Mouse (Mus musculus): ENCODE measurements around the gene Etv4. TPM values are rescaled to one million over a fixed set of nuclear protein-coding genes. Genes with fewer than 3 reads are reported as not detected.

The Etv4 gene
- polyA plus RNA-seq, 1 experiment from 2014 or later = 8.8 TPM

DNA sequence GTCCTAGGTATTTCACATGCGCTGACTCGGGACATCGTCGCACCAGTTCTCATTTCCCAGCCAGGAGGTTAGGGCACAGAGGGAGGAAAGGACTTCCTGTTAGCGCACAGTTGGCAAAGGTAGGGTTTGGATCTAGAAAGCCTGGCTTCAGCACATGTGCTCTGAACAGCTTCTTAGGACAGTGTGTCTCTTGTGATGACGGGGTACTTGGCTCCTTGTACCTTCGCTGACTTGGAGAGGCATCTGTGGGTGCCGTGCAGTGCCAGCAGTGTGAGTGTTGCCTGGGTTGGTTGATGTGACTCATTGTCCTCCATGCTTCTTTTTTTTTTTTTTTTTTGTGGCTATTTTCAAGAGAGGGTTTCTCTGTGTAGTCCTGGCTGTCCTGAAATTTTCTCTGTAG, 28.6 kb downstream of the Etv4 start:
- H3K4me3 ChIP-seq = no peak overlapping the region

DNA sequence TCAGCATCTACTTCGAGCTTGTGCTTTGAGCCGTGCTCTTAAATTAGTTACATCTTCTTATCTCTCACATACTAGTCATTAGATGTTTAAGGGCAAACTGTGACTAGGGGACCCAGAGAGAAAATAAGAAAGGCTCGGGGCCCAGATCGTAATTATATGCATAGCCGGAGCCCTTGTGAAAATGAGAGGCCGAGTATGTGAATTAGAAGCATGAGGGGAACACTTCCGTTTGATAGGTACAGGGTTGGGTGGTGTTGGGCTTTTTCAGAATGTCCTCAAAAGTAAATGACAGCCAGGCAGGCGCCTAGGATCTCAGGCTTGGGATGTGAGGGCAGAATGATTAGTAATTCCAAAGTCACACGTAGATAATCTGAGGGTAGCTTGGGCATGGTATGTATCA, 51.6 kb downstream of the Etv4 start:
- peaks cover 17% of the 10 kb centered on the region for H3K4me1 ChIP-seq (replicated peaks)
- no peaks in the 10 kb centered on the region for H3K9me3 ChIP-seq
- DNase-seq (ENCODE audit: low spot score) = no peak
- H3K27me3 ChIP-seq (ENCODE audit: insufficient read depth, poor library complexity, severe bottlenecking) = no peaks in the 10 kb centered on the region
- H3K27ac ChIP-seq = peak overlapping the region; percentile 84
- peak overlapping the region; percentile 74 for H3K4me3 ChIP-seq
- 38% methylated on average over 9 of the region's 9 CpGs for WGBS
- H3K36me3 ChIP-seq = peaks cover 42% of the 10 kb centered on the region

More for the DNA sequence above, 28.6 kb downstream of the Etv4 start:
- Histone ChIP-seq H3K36me3 (peaks cover 98% of the 10 kb centered on the region), H3K27me3 (ENCODE audit: insufficient read depth, poor library complexity, severe bottlenecking) (no peaks in the 10 kb centered on the region), H3K27ac (no peak overlapping the region), H3K4me1 (replicated peaks) (no peaks in the 10 kb centered on the region), H3K9me3 (no peaks in the 10 kb centered on the region)
- DNase-seq (ENCODE audit: low spot score) = no peak
- 96% methylated on average over 8 of the region's 8 CpGs for WGBS

DNA sequence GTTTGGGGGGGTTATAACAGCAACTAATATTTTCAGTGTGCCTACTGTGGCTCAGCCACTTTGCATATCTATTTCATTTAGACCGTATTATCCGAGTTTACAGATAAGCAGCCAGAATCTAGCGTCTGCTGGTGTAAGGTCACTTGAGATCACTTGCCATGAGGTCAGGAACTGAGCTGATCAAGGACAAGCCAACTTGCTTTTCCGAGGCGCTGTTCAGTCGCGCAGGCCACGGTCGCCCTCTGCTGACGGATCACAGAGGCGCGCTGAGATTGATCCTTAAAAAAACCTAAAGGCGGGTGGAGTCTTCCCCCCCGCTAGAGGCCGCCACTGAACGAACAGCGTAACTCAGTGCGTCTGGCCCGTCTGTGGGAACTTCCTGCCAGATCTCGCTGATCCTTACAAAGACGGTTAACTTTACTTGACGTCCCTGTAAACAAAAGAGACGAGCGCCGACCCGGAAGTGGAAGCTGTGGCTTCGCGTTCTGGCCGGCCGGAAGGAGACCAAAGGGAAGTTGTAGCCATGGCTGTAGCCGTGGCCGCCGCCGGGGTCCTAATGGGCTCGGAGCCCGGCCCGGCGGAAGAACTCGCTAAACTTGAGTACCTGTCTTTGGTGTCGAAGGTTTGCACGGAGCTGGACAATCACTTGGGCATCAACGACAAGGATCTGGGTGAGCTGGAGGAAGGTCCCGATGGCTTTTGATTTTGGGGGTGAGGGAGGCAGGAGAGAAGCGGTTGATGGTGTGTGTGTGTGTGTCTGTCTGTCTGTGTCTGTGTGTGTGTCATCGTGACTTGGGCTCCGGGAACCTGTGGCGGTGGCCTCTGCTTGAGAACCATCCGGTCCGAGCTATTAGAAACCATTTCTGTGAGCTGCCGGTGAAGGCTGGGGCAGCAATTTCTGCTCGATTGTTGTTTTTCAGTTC, 52.4 kb downstream of the Etv4 start, which contains the start of gene Dhx8:
Dhx8 (plus strand) TSS at position 402 of the 923 bp plus-strand sequence.
- Histone ChIP-seq H3K4me1 (replicated peaks) (peaks cover 17% of the 10 kb centered on the region), H3K27ac (peak within 1 kb of the TSS; percentile 84), H3K9me3 (no peaks in the 10 kb centered on the region), H3K27me3 (ENCODE audit: insufficient read depth, poor library complexity, severe bottlenecking) (no peaks in the 10 kb centered on the region), H3K4me3 (peak within 1 kb of the TSS; percentile 74), H3K36me3 (peaks cover 34% of the 10 kb centered on the region)
- under 1% methylated on average over 51 of the region's 51 CpGs for WGBS
- DNase-seq (ENCODE audit: low spot score) = peak; percentile 98

GRCm38 (mm10) chr11:101729308-101729707, 55.9 kb downstream of the Etv4 start:
- no peaks in the 10 kb centered on the region for H3K27me3 ChIP-seq (ENCODE audit: insufficient read depth, poor library complexity, severe bottlenecking)
- DNase-seq (ENCODE audit: low spot score) = no peak
- no peak overlapping the region for H3K4me3 ChIP-seq
- peaks cover 24% of the 10 kb centered on the region for H3K4me1 ChIP-seq (replicated peaks)
- WGBS = 75% methylated on average over 3 of the region's 3 CpGs
- no peak overlapping the region for H3K27ac ChIP-seq
- peaks cover under 1% of the 10 kb centered on the region; the same call in 1 of the 2 replicates for H3K36me3 ChIP-seq
- no peaks in the 10 kb centered on the region for H3K9me3 ChIP-seq

DNA sequence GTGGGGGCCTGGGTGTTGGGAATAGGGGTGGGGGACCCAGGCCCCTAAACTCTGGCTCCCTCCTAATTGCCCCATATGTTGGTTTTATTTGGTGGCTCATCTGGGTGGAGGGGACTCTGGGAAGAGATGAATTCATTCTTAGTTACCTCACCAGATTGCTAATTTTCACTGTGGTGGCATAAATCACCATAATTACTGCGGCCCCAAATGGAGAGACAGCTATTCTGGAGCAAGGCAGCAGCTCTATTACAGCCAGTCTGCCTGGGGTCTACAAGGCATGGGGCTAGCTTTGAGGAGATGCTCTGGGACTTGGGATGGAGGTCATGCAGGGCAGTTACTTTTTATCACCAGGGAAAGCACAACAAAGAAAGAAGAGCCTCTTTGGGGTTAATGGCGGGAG, 58.4 kb downstream of the Etv4 start:
- Histone ChIP-seq H3K4me1 (replicated peaks) (peaks cover 8% of the 10 kb centered on the region), H3K4me3 (no peak overlapping the region), H3K36me3 (no peaks in the 10 kb centered on the region), H3K27me3 (ENCODE audit: insufficient read depth, poor library complexity, severe bottlenecking) (no peaks in the 10 kb centered on the region), H3K9me3 (no peaks in the 10 kb centered on the region), H3K27ac (peak overlapping the region; percentile 67; the same call in 1 of the 2 replicates)
- 43% methylated on average over 2 of the region's 2 CpGs for WGBS
- DNase-seq (ENCODE audit: low spot score) = no peak

DNA sequence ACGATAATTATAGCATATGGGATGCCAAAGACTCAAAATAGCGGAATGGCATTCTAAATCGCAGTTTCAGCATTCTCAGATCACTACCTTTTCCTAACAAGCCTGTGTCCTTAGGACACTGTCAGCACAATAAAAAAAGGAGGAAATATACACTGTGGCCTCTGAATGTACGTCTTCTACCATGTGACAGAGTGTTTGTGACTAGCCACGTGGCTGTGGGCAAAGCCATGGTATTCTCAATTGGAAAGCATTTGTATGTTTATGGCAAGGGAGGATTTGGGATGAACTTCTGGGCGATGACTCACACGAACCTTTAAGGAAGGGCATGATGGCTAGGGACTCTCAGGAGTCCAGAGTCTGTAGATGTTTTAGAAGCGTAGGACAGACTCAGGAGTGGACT, 60.1 kb downstream of the Etv4 start:
- no peak overlapping the region for H3K4me3 ChIP-seq

DNA sequence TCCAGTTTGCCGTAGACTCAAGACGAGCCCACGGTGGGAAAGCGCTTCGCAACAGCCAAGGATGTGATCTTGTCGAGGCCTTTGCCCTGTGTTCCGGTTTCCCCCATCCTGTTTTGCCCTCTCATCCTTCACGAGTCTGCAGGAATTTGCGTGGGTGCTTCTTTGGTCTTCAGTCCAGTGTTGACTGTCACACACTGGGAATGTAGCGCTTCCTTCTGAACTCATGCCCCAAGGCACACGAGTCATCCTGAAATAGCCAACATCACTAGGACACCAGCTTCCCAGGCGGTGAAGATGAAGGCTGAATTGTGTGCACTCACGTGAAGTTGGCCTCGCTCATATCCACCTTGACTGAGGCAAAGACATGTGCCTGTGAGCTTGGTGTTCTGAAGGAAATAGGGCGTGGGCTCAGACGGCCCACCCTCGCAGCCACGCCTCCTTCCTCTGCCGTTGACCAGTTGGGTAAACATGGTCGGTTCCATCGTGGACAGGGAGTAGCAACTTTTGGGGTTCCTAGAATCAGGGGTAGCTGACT, 65.1 kb downstream of the Etv4 start:
- DNase-seq (ENCODE audit: low spot score) = no peak
- no peaks in the 10 kb centered on the region for H3K27me3 ChIP-seq (ENCODE audit: insufficient read depth, poor library complexity, severe bottlenecking)
- H3K27ac ChIP-seq = no peak overlapping the region
- no peaks in the 10 kb centered on the region for H3K36me3 ChIP-seq
- 86% methylated on average over 21 of the region's 21 CpGs for WGBS
- H3K4me3 ChIP-seq = no peak overlapping the region
- no peaks in the 10 kb centered on the region for H3K9me3 ChIP-seq
- H3K4me1 ChIP-seq (replicated peaks) = peaks cover 6% of the 10 kb centered on the region; the same call in 1 of the 2 replicates

More for the DNA sequence above, 60.1 kb downstream of the Etv4 start:
- no peak overlapping the region for H3K27ac ChIP-seq
- peaks cover 8% of the 10 kb centered on the region for H3K4me1 ChIP-seq (replicated peaks)
- no peaks in the 10 kb centered on the region for H3K9me3 ChIP-seq
- DNase-seq (ENCODE audit: low spot score) = no peak
- no peaks in the 10 kb centered on the region for H3K36me3 ChIP-seq
- H3K27me3 ChIP-seq (ENCODE audit: insufficient read depth, poor library complexity, severe bottlenecking) = no peaks in the 10 kb centered on the region
- WGBS = 89% methylated on average over 8 of the region's 8 CpGs

Other genes starting within 250 kb of the Etv4 start
- gene Brca1, start 233.4 kb downstream of the Etv4 start, polyA plus RNA-seq (2016; fragmentation: Nextera tagmentation; extraction: Ambion mirVana) = 16.1 and 25.3 TPM in 2 replicates
- gene Nbr1, start 233.2 kb downstream of the Etv4 start, polyA plus RNA-seq (2016; fragmentation: Nextera tagmentation; extraction: Ambion mirVana) = 71.0 and 81.8 TPM in 2 replicates
- 1.7 and 4.3 TPM in 2 replicates for gene Tmem106a, start 203.1 kb downstream of the Etv4 start, polyA plus RNA-seq (2016; fragmentation: Nextera tagmentation; extraction: Ambion mirVana)
- gene Gm11634, start 186.1 kb downstream of the Etv4 start, polyA plus RNA-seq (2016; fragmentation: Nextera tagmentation; extraction: Ambion mirVana) = not detected in 2 replicates
- gene Rdm1, start 158.2 kb downstream of the Etv4 start, polyA plus RNA-seq (2016; fragmentation: Nextera tagmentation; extraction: Ambion mirVana) = 34.2 and 39.4 TPM in 2 replicates
- gene Arl4d, start 119.8 kb downstream of the Etv4 start, polyA plus RNA-seq (2016; fragmentation: Nextera tagmentation; extraction: Ambion mirVana) = 7.9 and 9.4 TPM in 2 replicates
- 37.1 and 42.2 TPM in 2 replicates for gene Dhx8, start 52.5 kb downstream of the Etv4 start, polyA plus RNA-seq (2016; fragmentation: Nextera tagmentation; extraction: Ambion mirVana)
- 0.81 and 1.6 TPM in 2 replicates for gene Meox1, start 109.0 kb upstream of the Etv4 start, polyA plus RNA-seq (2016; fragmentation: Nextera tagmentation; extraction: Ambion mirVana)
- 1.1 and 1.3 TPM in 2 replicates for gene Sost, start 181.6 kb upstream of the Etv4 start, polyA plus RNA-seq (2016; fragmentation: Nextera tagmentation; extraction: Ambion mirVana)
- gene Cfap97d1, start 198.9 kb upstream of the Etv4 start, polyA plus RNA-seq (2016; fragmentation: Nextera tagmentation; extraction: Ambion mirVana) = not detected in 2 replicates
- gene Dusp3, start 201.6 kb upstream of the Etv4 start, polyA plus RNA-seq (2016; fragmentation: Nextera tagmentation; extraction: Ambion mirVana) = 11.6 and 12.4 TPM in 2 replicates
- 14.4 and 27.4 TPM in 2 replicates for gene Mpp3, start 243.1 kb upstream of the Etv4 start, polyA plus RNA-seq (2016; fragmentation: Nextera tagmentation; extraction: Ambion mirVana)